ENCODE assay signal across 7 mouse cellular contexts in the genomic region with DNA sequence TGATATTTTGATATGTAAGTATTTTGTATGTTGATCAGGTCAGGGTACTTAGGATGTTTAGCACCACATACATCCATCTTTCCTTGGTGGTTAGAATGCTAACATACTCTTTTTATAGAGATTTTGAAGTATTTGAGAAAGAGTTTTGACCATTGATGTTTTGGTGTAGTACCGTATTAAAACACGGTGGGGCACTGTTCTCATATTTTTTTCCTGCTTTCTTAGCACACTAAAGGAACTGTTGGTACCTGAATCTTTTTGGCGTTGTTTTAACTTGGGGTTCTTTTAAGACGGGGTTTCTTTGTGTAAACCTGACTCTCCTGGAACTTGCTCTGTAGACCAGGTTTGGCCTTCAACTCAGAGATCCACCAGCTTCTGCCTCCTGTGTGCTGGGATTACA.
DNase-seq lines count a peak whose midpoint lies in the region; ATAC-seq and TF ChIP-seq lines count a peak whose summit lies in the region.

No protein-coding gene starts in this region.

- no peak overlapping the region for H3K27ac ChIP-seq in kidney, adult 2 months (ENCODE audit: insufficient read depth, low read depth, low read length)

- no peak for TF ChIP-seq POLR2A in kidney, adult 2 months (IDR thresholded peaks at IDR 0.05; ENCODE audit: low read depth, low read length)

- H3K4me1 ChIP-seq in kidney, adult 2 months (ENCODE audit: control insufficient read depth, insufficient read depth, low read length), result no peaks in the 10 kb centered on the region
- H3K4me1 ChIP-seq in E14TG2a.4 (replicated peaks; ENCODE audit: low read depth, low read length), result peaks cover 3% of the 10 kb centered on the region; the same call in 1 of the 2 replicates

- H3K4me3 ChIP-seq in kidney, adult 2 months (ENCODE audit: insufficient read depth, low read depth, low read length), result no peak overlapping the region
- H3K4me3 ChIP-seq in E14TG2a.4 (replicated peaks; ENCODE audit: low read length), result no peak overlapping the region

- no peaks in the 10 kb centered on the region for H3K27me3 ChIP-seq in kidney, adult 2 months (replicated peaks; ENCODE audit: control insufficient read depth, insufficient read depth, low read length)
- no peaks in the 10 kb centered on the region; the same call in 1 of the 2 replicates for H3K27me3 ChIP-seq in E14TG2a.4 (ENCODE audit: insufficient read depth, low read length)

- no peaks in the 10 kb centered on the region for H3K9me3 ChIP-seq in E14TG2a.4 (ENCODE audit: low read length)

- 14% methylated on average over 4 of the region's 4 CpGs for WGBS in kidney, adult 2 months
- WGBS in large intestine, adult 2 months, result 5% methylated on average over 4 of the region's 4 CpGs

- peak; percentile 39 for DNase-seq in kidney, adult 2 months
- DNase-seq in kidney, adult 11 months, result no peak
- DNase-seq in A20 (ENCODE audit: low read depth, low spot score), result peak; percentile 23
- peak; percentile 22 for DNase-seq in large intestine, adult 2 months (ENCODE audit: low read depth, low spot score)
- DNase-seq in spleen, postnatal 14 days (ENCODE audit: low spot score in 2 of 2), result no peak

- no peak for ATAC-seq in erythroid progenitor cell, adult 5-6 weeks (replicated peaks; ENCODE audit: low FRiP score, poor library complexity, severe bottlenecking)

- H3K36me3 ChIP-seq in kidney, adult 2 months (ENCODE audit: control insufficient read depth, insufficient read depth, low read length), result no peaks in the 10 kb centered on the region
- H3K36me3 ChIP-seq in E14TG2a.4 (ENCODE audit: insufficient read depth, low read length), result no peaks in the 10 kb centered on the region

- no peak for TF ChIP-seq CTCF in kidney, adult 2 months (conservative IDR thresholded peaks at IDR 0.05; ENCODE audit: insufficient read depth, insufficient read length, low read depth, low read length)
- TF ChIP-seq CTCF in E14TG2a.4 (conservative IDR thresholded peaks at IDR 0.05; ENCODE audit: low read length), result peak; percentile 67

Comparison
In these comparisons a context has a peak if more than half of its experiments do, and no peak if none do; other contexts are left out.
1. DNase-seq: peak in kidney, adult 2 months (single experiment), A20 (single experiment) and large intestine, adult 2 months (single experiment); none in kidney, adult 11 months (single experiment) and spleen, postnatal 14 days (0 of 2).